In the genomic region with DNA sequence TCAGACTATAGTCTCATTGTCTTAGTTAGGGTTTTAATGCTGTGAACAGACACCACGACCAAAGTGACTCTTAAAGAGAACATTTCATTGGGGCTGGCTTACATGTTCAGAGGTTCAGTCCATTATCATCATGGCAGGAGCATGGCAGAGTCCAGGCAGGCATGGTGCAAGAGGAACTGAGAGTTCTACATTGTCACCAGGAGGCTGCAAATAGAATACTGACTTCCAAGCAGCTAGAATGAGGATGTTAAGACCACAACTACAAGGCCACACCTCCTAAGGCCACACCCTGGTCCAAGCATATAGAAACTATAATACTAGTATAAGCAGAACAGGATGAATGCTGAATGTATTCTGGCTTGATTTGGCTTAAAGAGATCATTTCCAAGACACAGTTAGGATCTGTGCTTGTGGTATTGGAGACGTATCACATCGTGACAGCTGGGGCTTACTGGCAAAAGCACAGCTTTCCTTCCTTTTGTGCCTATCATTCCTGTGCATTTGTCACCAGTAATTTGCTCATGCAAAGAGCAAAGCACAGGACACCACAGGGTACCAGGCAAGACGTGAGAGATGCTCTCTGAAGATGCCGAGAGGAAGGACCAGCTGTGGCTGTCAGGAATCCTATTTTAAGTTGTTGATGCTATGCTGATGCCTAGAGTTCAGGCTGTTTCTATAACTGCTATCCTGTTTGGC, we compare ENCODE assay signal across 20 mouse cellular contexts. TPM values are rescaled to one million over a fixed set of nuclear protein-coding genes. Genes with fewer than 3 reads are reported as not detected.
DNase-seq lines count a peak whose midpoint lies in the region; ATAC-seq and TF ChIP-seq lines count a peak whose summit lies in the region.
"Had no signal": no experiment of that assay in that cellular context is flagged by ENCODE, and none has a peak within 500 bp of the region (broad histone marks: within the 10 kb centered on the region; RNA-seq: fewer than 3 reads in every experiment).

No protein-coding gene starts in this region.

- no peak for TF ChIP-seq POLR2A in brain, embryonic 14.5 days (IDR thresholded peaks at IDR 0.05; ENCODE audit: borderline replicate concordance, extremely low read depth, insufficient read depth, insufficient read length, poor library complexity, severe bottlenecking)

- no peak overlapping the region for H3K27ac ChIP-seq in liver, postnatal 0 days (ENCODE audit: low read depth)
- H3K27ac ChIP-seq in liver, embryonic 11.5 days (ENCODE audit: low read depth, low read length), result no peak overlapping the region
- H3K27ac ChIP-seq: embryonic facial prominence, embryonic 10.5 days; kidney, embryonic 15.5 days; limb, embryonic 12.5 days; liver, embryonic 14.5 days; neural tube, embryonic 13.5 days had no signal

- H3K9ac ChIP-seq in liver, postnatal 0 days (replicated peaks), result no peak overlapping the region
- no peak overlapping the region for H3K9ac ChIP-seq in liver, embryonic 11.5 days (ENCODE audit: low read depth, low read length)
- H3K9ac ChIP-seq: kidney, embryonic 15.5 days; limb, embryonic 12.5 days; liver, embryonic 14.5 days; neural tube, embryonic 13.5 days had no signal

- TF ChIP-seq EP300 in liver, postnatal 0 days (IDR thresholded peaks at IDR 0.05; ENCODE audit: low read depth), result no peak

- no peaks in the 10 kb centered on the region for H3K4me1 ChIP-seq in liver, postnatal 0 days (ENCODE audit: insufficient read depth)
- H3K4me1 ChIP-seq in liver, embryonic 11.5 days (replicated peaks; ENCODE audit: control insufficient read depth, insufficient read depth, low read length), result no peaks in the 10 kb centered on the region
- H3K4me1 ChIP-seq: kidney, embryonic 15.5 days; limb, embryonic 12.5 days; neural tube, embryonic 13.5 days had no signal

- no peak overlapping the region for H3K4me3 ChIP-seq in liver, postnatal 0 days (ENCODE audit: low read depth, low read length)
- no peak overlapping the region for H3K4me3 ChIP-seq in liver, embryonic 11.5 days (ENCODE audit: low read depth, low read length)
- H3K4me3 ChIP-seq: embryonic facial prominence, embryonic 10.5 days; kidney, embryonic 15.5 days; limb, embryonic 12.5 days; neural tube, embryonic 13.5 days had no signal

- no peaks in the 10 kb centered on the region for H3K27me3 ChIP-seq in liver, postnatal 0 days (ENCODE audit: insufficient read depth, low read length)
- no peaks in the 10 kb centered on the region for H3K27me3 ChIP-seq in liver, embryonic 11.5 days (replicated peaks; ENCODE audit: control insufficient read depth, insufficient read depth, low read length)
- H3K27me3 ChIP-seq: kidney, embryonic 15.5 days; limb, embryonic 12.5 days; neural tube, embryonic 13.5 days had no signal

- H3K9me3 ChIP-seq in liver, postnatal 0 days (ENCODE audit: low read length), result no peaks in the 10 kb centered on the region
- H3K9me3 ChIP-seq in liver, embryonic 11.5 days (ENCODE audit: control insufficient read depth, low read length), result no peaks in the 10 kb centered on the region
- H3K9me3 ChIP-seq: embryonic facial prominence, embryonic 10.5 days; kidney, embryonic 15.5 days; limb, embryonic 12.5 days; neural tube, embryonic 13.5 days had no signal

- no peak overlapping the region for H3K4me2 ChIP-seq in liver, postnatal 0 days (ENCODE audit: low read depth, low read length)
- no peak overlapping the region for H3K4me2 ChIP-seq in liver, embryonic 11.5 days
- H3K4me2 ChIP-seq: kidney, embryonic 15.5 days; limb, embryonic 12.5 days; neural tube, embryonic 13.5 days had no signal

- DNase-seq in cerebellum, adult 9-11 months, result peak; percentile 38
- DNase-seq in cerebellum, postnatal 4 days (ENCODE audit: low spot score in 2 of 2), result no peak
- no peak for DNase-seq in liver, postnatal 0 days
- no peak for DNase-seq in liver, embryonic 11.5 days (ENCODE audit: low spot score)
- DNase-seq in brain, embryonic 14.5 days (ENCODE audit: low read depth), result peak; percentile 43
- peak; percentile 10 to 32 for DNase-seq in monocyte, adult 2 months (ENCODE audit: low read depth in 1 of 2, low spot score in 2 of 2)
- no peak for DNase-seq in thymus, adult 18-20 months
- no peak for DNase-seq in thymus, postnatal 25 days
- DNase-seq: adrenal gland, postnatal 25 days; gastrocnemius, postnatal 14 days; right cerebral cortex, postnatal 25 days had no signal

- ATAC-seq in liver, postnatal 0 days, result 0 out of 2 replicates have a peak, but pooled peaks have one; percentile 8
- ATAC-seq in liver, embryonic 11.5 days (replicated peaks; ENCODE audit: low FRiP score), result no peak
- ATAC-seq: lung, postnatal 0 days; Patski had no signal

- 59% methylated on average over 5 of the region's 5 CpGs for WGBS in liver, postnatal 0 days (ENCODE audit: insufficient replicate concordance)
- WGBS in liver, embryonic 11.5 days, result 66% methylated on average over 5 of the region's 5 CpGs

- H3K36me3 ChIP-seq in liver, postnatal 0 days (replicated peaks; ENCODE audit: insufficient read depth, low read length), result no peaks in the 10 kb centered on the region
- H3K36me3 ChIP-seq in liver, embryonic 11.5 days (ENCODE audit: control insufficient read depth, insufficient read depth, low read length), result no peaks in the 10 kb centered on the region
- H3K36me3 ChIP-seq: embryonic facial prominence, embryonic 10.5 days; kidney, embryonic 15.5 days; limb, embryonic 12.5 days; neural tube, embryonic 13.5 days had no signal

- TF ChIP-seq CTCF in liver, postnatal 0 days (IDR thresholded peaks at IDR 0.05; ENCODE audit: low read depth), result no peak
- TF ChIP-seq CTCF in brain, embryonic 14.5 days (IDR thresholded peaks at IDR 0.05; ENCODE audit: borderline replicate concordance, extremely low read depth, insufficient read depth, insufficient read length), result no peak

RNA-seq across cellular contexts. Expression of a gene that starts 21.2 kb away (rescaled TPM):
- polyA plus RNA-seq in liver, postnatal 0 days (2015; fragmentation: Nextera tagmentation; extraction: Ambion mirVana), result 1.3 and 1.7 TPM in 2 replicates
- polyA plus RNA-seq in liver, embryonic 11.5 days (2014; fragmentation: Nextera tagmentation; extraction: Ambion mirVana), result 9.1 and 9.7 TPM in 2 replicates
- polyA plus RNA-seq in brain, embryonic 14.5 days (2012; rRNA removed), result 14.1 and 16.9 TPM in 2 replicates

RNA-seq across cellular contexts. Expression of a gene that starts 28.6 kb away (rescaled TPM):
- polyA plus RNA-seq in liver, postnatal 0 days (2015; fragmentation: Nextera tagmentation; extraction: Ambion mirVana), result 0.13 TPM in 1 of 2 replicates, not detected in the other
- polyA plus RNA-seq in liver, embryonic 11.5 days (2014; fragmentation: Nextera tagmentation; extraction: Ambion mirVana), result 0.26 TPM in 1 of 2 replicates, not detected in the other
- polyA plus RNA-seq in brain, embryonic 14.5 days (2012; rRNA removed), result 15.1 and 20.9 TPM in 2 replicates
- polyA plus RNA-seq: C2C12; heart, postnatal 0 days; liver, embryonic 14.5 days had no signal

Comparison
In these comparisons a context has a peak if more than half of its experiments do, and no peak if none do; other contexts are left out.
1. DNase-seq: peak in cerebellum, adult 9-11 months (single experiment), brain, embryonic 14.5 days (single experiment) and monocyte, adult 2 months (2 of 2); none in cerebellum, postnatal 4 days (0 of 2), liver, postnatal 0 days (single experiment), liver, embryonic 11.5 days (single experiment), thymus, adult 18-20 months (0 of 2) and thymus, postnatal 25 days (single experiment).
2. RNA of a gene that starts 28.6 kb away (polyA plus RNA-seq): 15.1 to 20.9 TPM in brain, embryonic 14.5 days; 0.26 TPM in liver, embryonic 11.5 days and 0.13 TPM in liver, postnatal 0 days; every median in the first group is over 10 times any median in the second.